Mouse (Mus musculus): Measurements from ENCODE around the gene Prelp. TPM values are rescaled to one million over a fixed set of nuclear protein-coding genes. Genes with fewer than 3 reads are reported as not detected.

Gene Prelp
- polyA plus RNA-seq, 1 experiment = 14.2 TPM

GRCm38 (mm10) chr1:133918088-133918470, 3.1 kb downstream of the Prelp start:
- Histone ChIP-seq H3K27ac (ENCODE audit: insufficient read depth, low read depth, low read length) (peak overlapping the region; percentile 52), H3K4me3 (ENCODE audit: low read depth, low read length) (peak overlapping the region; percentile 33), H3K27me3 (ENCODE audit: control insufficient read depth, insufficient read depth, low read length) (no peaks in the 10 kb centered on the region), H3K4me1 (ENCODE audit: control insufficient read depth, insufficient read depth, insufficient read length, low read length) (peaks cover 23% of the 10 kb centered on the region), H3K36me3 (ENCODE audit: control insufficient read depth, insufficient read depth, low read length) (no peaks in the 10 kb centered on the region; the same call in 1 of the 2 replicates)
- no peak for TF ChIP-seq CTCF (IDR thresholded peaks at IDR 0.05; ENCODE audit: extremely low read depth, insufficient read length, insufficient replicate concordance, low read depth, low read length)
- TF ChIP-seq POLR2A (IDR thresholded peaks at IDR 0.05; ENCODE audit: low read depth, low read length) = no peak
- 25% methylated on average over 6 of the region's 6 CpGs for WGBS

- Histone ChIP-seq H3K36me3 (ENCODE audit: control insufficient read depth, insufficient read depth, low read length) (no peaks in the 10 kb centered on the region; the same call in 1 of the 2 replicates), H3K27ac (ENCODE audit: insufficient read depth, low read depth, low read length) (peak overlapping the region; percentile 52), H3K4me3 (ENCODE audit: low read depth, low read length) (peak overlapping the region; percentile 33), H3K27me3 (ENCODE audit: control insufficient read depth, insufficient read depth, low read length) (no peaks in the 10 kb centered on the region), H3K4me1 (ENCODE audit: control insufficient read depth, insufficient read depth, insufficient read length, low read length) (peaks cover 23% of the 10 kb centered on the region)
- TF ChIP-seq CTCF (IDR thresholded peaks at IDR 0.05; ENCODE audit: extremely low read depth, insufficient read length, insufficient replicate concordance, low read depth, low read length) (no peak), POLR2A (IDR thresholded peaks at IDR 0.05; ENCODE audit: low read depth, low read length) (no peak; the same call in 1 of the 2 replicates)
- WGBS = 28% methylated on average over 11 of the region's 11 CpGs
These were observed 3.6 kb downstream of the Prelp start for GRCm38 (mm10) chr1:133917456-133918087.

GRCm38 (mm10) chr1:133915723-133916355, 5.4 kb downstream of the Prelp start:
- peak overlapping the region; percentile 35 for H3K27ac ChIP-seq (ENCODE audit: insufficient read depth, low read depth, low read length)
- no peak overlapping the region for H3K4me3 ChIP-seq (ENCODE audit: low read depth, low read length)
- WGBS = 18% methylated on average over 8 of the region's 8 CpGs
- no peaks in the 10 kb centered on the region for H3K27me3 ChIP-seq (ENCODE audit: control insufficient read depth, insufficient read depth, low read length)
- no peak for TF ChIP-seq CTCF (IDR thresholded peaks at IDR 0.05; ENCODE audit: extremely low read depth, insufficient read length, insufficient replicate concordance, low read depth, low read length)
- H3K4me1 ChIP-seq (ENCODE audit: control insufficient read depth, insufficient read depth, insufficient read length, low read length) = peaks cover 14% of the 10 kb centered on the region
- no peaks in the 10 kb centered on the region; the same call in 1 of the 2 replicates for H3K36me3 ChIP-seq (ENCODE audit: control insufficient read depth, insufficient read depth, low read length)

GRCm38 (mm10) chr1:133915115-133915514, 6.1 kb downstream of the Prelp start:
- Histone ChIP-seq H3K36me3 (ENCODE audit: control insufficient read depth, insufficient read depth, low read length) (no peaks in the 10 kb centered on the region; the same call in 1 of the 2 replicates), H3K27ac (ENCODE audit: insufficient read depth, low read depth, low read length) (no peak overlapping the region), H3K27me3 (ENCODE audit: control insufficient read depth, insufficient read depth, low read length) (no peaks in the 10 kb centered on the region), H3K4me3 (ENCODE audit: low read depth, low read length) (no peak overlapping the region), H3K4me1 (ENCODE audit: control insufficient read depth, insufficient read depth, insufficient read length, low read length) (peaks cover 14% of the 10 kb centered on the region)
- WGBS = 88% methylated on average over 13 of the region's 13 CpGs
- no peak for TF ChIP-seq CTCF (IDR thresholded peaks at IDR 0.05; ENCODE audit: extremely low read depth, insufficient read length, insufficient replicate concordance, low read depth, low read length)
- TF ChIP-seq POLR2A (IDR thresholded peaks at IDR 0.05; ENCODE audit: low read depth, low read length) = no peak

GRCm38 (mm10) chr1:133913018-133913417, 8.2 kb downstream of the Prelp start:
- H3K4me3 ChIP-seq (ENCODE audit: low read depth, low read length) = no peak overlapping the region
- WGBS = 31% methylated on average over 6 of the region's 6 CpGs
- H3K27ac ChIP-seq (ENCODE audit: insufficient read depth, low read depth, low read length) = no peak overlapping the region

GRCm38 (mm10) chr1:133911456-133911855, 9.8 kb downstream of the Prelp start:
- Histone ChIP-seq H3K4me1 (ENCODE audit: control insufficient read depth, insufficient read depth, insufficient read length, low read length) (peaks cover 9% of the 10 kb centered on the region), H3K27me3 (ENCODE audit: control insufficient read depth, insufficient read depth, low read length) (no peaks in the 10 kb centered on the region), H3K27ac (ENCODE audit: insufficient read depth, low read depth, low read length) (no peak overlapping the region), H3K36me3 (ENCODE audit: control insufficient read depth, insufficient read depth, low read length) (no peaks in the 10 kb centered on the region; the same call in 1 of the 2 replicates), H3K4me3 (ENCODE audit: low read depth, low read length) (no peak overlapping the region)
- no peak for TF ChIP-seq POLR2A (IDR thresholded peaks at IDR 0.05; ENCODE audit: low read depth, low read length)
- TF ChIP-seq CTCF (IDR thresholded peaks at IDR 0.05; ENCODE audit: extremely low read depth, insufficient read length, insufficient replicate concordance, low read depth, low read length) = peak; percentile 96; the same call in 1 of the 2 replicates
- 25% methylated on average over 4 of the region's 4 CpGs for WGBS

More at GRCm38 (mm10) chr1:133913018-133913417, 8.2 kb downstream of the Prelp start:
- H3K27me3 ChIP-seq (ENCODE audit: control insufficient read depth, insufficient read depth, low read length) = no peaks in the 10 kb centered on the region
- no peaks in the 10 kb centered on the region; the same call in 1 of the 2 replicates for H3K36me3 ChIP-seq (ENCODE audit: control insufficient read depth, insufficient read depth, low read length)
- H3K4me1 ChIP-seq (ENCODE audit: control insufficient read depth, insufficient read depth, insufficient read length, low read length) = peaks cover 15% of the 10 kb centered on the region
- TF ChIP-seq POLR2A (IDR thresholded peaks at IDR 0.05; ENCODE audit: low read depth, low read length) (no peak), CTCF (IDR thresholded peaks at IDR 0.05; ENCODE audit: extremely low read depth, insufficient read length, insufficient replicate concordance, low read depth, low read length) (no peak)

- H3K36me3 ChIP-seq (ENCODE audit: control insufficient read depth, insufficient read depth, low read length) = no peaks in the 10 kb centered on the region; the same call in 1 of the 2 replicates
- H3K4me3 ChIP-seq (ENCODE audit: low read depth, low read length) = no peak overlapping the region
- no peaks in the 10 kb centered on the region for H3K27me3 ChIP-seq (ENCODE audit: control insufficient read depth, insufficient read depth, low read length)
- WGBS = 46% methylated on average over 4 of the region's 4 CpGs
- H3K27ac ChIP-seq (ENCODE audit: insufficient read depth, low read depth, low read length) = no peak overlapping the region
- peaks cover 6% of the 10 kb centered on the region for H3K4me1 ChIP-seq (ENCODE audit: control insufficient read depth, insufficient read depth, insufficient read length, low read length)
- no peak for TF ChIP-seq POLR2A (IDR thresholded peaks at IDR 0.05; ENCODE audit: low read depth, low read length)
- no peak for TF ChIP-seq CTCF (IDR thresholded peaks at IDR 0.05; ENCODE audit: extremely low read depth, insufficient read length, insufficient replicate concordance, low read depth, low read length)
These were observed 10.2 kb downstream of the Prelp start for GRCm38 (mm10) chr1:133911008-133911407.
